34 mouse cellular contexts compared by ENCODE assay signal in the genomic region with DNA sequence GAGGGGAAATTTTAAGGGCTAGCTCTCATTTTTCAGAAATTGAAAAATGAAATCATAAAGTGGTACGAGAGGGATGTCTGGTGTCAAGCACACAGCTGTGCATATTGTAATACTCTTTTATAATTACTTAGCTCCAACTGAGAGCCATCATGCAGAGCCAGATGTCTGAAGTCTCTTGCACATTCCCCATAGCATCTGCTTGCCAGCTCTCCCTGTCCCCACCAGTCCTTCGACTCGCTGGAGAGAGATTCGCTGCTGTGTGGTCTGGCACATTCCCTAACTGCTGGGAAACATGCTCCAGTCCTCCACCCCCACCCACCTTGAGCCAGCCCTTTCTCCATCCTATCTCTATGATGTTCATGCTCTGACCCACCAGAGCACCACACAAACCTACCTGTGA. TPM values are rescaled to one million over a fixed set of nuclear protein-coding genes. Genes with fewer than 3 reads are reported as not detected.
DNase-seq lines count a peak whose midpoint lies in the region; ATAC-seq and TF ChIP-seq lines count a peak whose summit lies in the region.
"Had no signal": no experiment of that assay in that cellular context is flagged by ENCODE, and none has a peak within 500 bp of the region (broad histone marks: within the 10 kb centered on the region; RNA-seq: fewer than 3 reads in every experiment).

No protein-coding gene starts in this region.

- H3K36me3 ChIP-seq in hindbrain, postnatal 0 days (ENCODE audit: insufficient read depth, low read length) = no peaks in the 10 kb centered on the region
- no peaks in the 10 kb centered on the region for H3K36me3 ChIP-seq in hindbrain, embryonic 12.5 days
- no peaks in the 10 kb centered on the region for H3K36me3 ChIP-seq in embryonic facial prominence, embryonic 15.5 days
- H3K36me3 ChIP-seq: forebrain, embryonic 10.5 days; forebrain, embryonic 15.5 days; hindbrain, embryonic 13.5 days; limb, embryonic 13.5 days; midbrain, embryonic 10.5 days; midbrain, embryonic 15.5 days; neural tube, embryonic 13.5 days had no signal

- H3K27ac ChIP-seq in hindbrain, postnatal 0 days = no peak overlapping the region
- H3K27ac ChIP-seq in hindbrain, embryonic 12.5 days = no peak overlapping the region
- no peak overlapping the region for H3K27ac ChIP-seq in embryonic facial prominence, embryonic 15.5 days (replicated peaks)
- H3K27ac ChIP-seq: forebrain, embryonic 10.5 days; forebrain, embryonic 15.5 days; hindbrain, embryonic 13.5 days; left cerebral cortex, adult 2 months; limb, embryonic 13.5 days; midbrain, embryonic 10.5 days; midbrain, embryonic 15.5 days; neural tube, embryonic 13.5 days had no signal

- H3K9ac ChIP-seq in hindbrain, postnatal 0 days (replicated peaks; ENCODE audit: low read length) = no peak overlapping the region
- H3K9ac ChIP-seq in hindbrain, embryonic 12.5 days = no peak overlapping the region
- no peak overlapping the region for H3K9ac ChIP-seq in embryonic facial prominence, embryonic 15.5 days
- H3K9ac ChIP-seq: forebrain, embryonic 15.5 days; hindbrain, embryonic 13.5 days; limb, embryonic 13.5 days; midbrain, embryonic 15.5 days; neural tube, embryonic 13.5 days had no signal

- no peaks in the 10 kb centered on the region for H3K4me1 ChIP-seq in hindbrain, postnatal 0 days (ENCODE audit: insufficient read depth, low read length)
- H3K4me1 ChIP-seq in hindbrain, embryonic 12.5 days = no peaks in the 10 kb centered on the region
- H3K4me1 ChIP-seq in embryonic facial prominence, embryonic 15.5 days = no peaks in the 10 kb centered on the region
- H3K4me1 ChIP-seq: hindbrain, embryonic 13.5 days; limb, embryonic 13.5 days had no signal

- no peak for ATAC-seq in hindbrain, postnatal 0 days
- no peak for ATAC-seq in hindbrain, embryonic 12.5 days (ENCODE audit: low FRiP score)
- ATAC-seq in embryonic facial prominence, embryonic 15.5 days (ENCODE audit: insufficient number of reproducible peaks, low FRiP score, low TSS enrichment, low read depth) = 0 out of 2 replicates have a peak, but pooled peaks have one; percentile 34
- ATAC-seq: forebrain, embryonic 15.5 days; inflammation-experienced regulatory T-cells, adult 6 months; midbrain, embryonic 15.5 days had no signal

- H3K4me2 ChIP-seq in hindbrain, postnatal 0 days (ENCODE audit: low read depth, low read length) = no peak overlapping the region
- H3K4me2 ChIP-seq in hindbrain, embryonic 12.5 days (replicated peaks) = no peak overlapping the region
- H3K4me2 ChIP-seq in embryonic facial prominence, embryonic 15.5 days (replicated peaks) = no peak overlapping the region
- H3K4me2 ChIP-seq: forebrain, embryonic 15.5 days; hindbrain, embryonic 13.5 days; limb, embryonic 13.5 days; liver, embryonic 11.5 days; midbrain, embryonic 15.5 days; neural tube, embryonic 13.5 days had no signal

- no peak for TF ChIP-seq CTCF in hindbrain, postnatal 0 days (IDR thresholded peaks at IDR 0.05; ENCODE audit: low read depth)

- H3K4me3 ChIP-seq in hindbrain, postnatal 0 days (ENCODE audit: low read length) = no peak overlapping the region
- H3K4me3 ChIP-seq in hindbrain, embryonic 12.5 days = no peak overlapping the region
- H3K4me3 ChIP-seq in embryonic facial prominence, embryonic 15.5 days (replicated peaks) = no peak overlapping the region
- H3K4me3 ChIP-seq: forebrain, embryonic 10.5 days; forebrain, embryonic 15.5 days; hindbrain, embryonic 13.5 days; left cerebral cortex, adult 2 months; limb, embryonic 13.5 days; midbrain, embryonic 10.5 days; midbrain, embryonic 15.5 days; myocyte; neural tube, embryonic 13.5 days had no signal

- no peaks in the 10 kb centered on the region for H3K9me3 ChIP-seq in hindbrain, postnatal 0 days (ENCODE audit: low read length)
- no peaks in the 10 kb centered on the region for H3K9me3 ChIP-seq in hindbrain, embryonic 12.5 days (replicated peaks)
- no peaks in the 10 kb centered on the region for H3K9me3 ChIP-seq in embryonic facial prominence, embryonic 15.5 days (replicated peaks)
- H3K9me3 ChIP-seq: forebrain, embryonic 10.5 days; forebrain, embryonic 15.5 days; hindbrain, embryonic 13.5 days; limb, embryonic 13.5 days; midbrain, embryonic 10.5 days; midbrain, embryonic 15.5 days; neural tube, embryonic 13.5 days had no signal

- 50% methylated on average over 4 of the region's 4 CpGs for WGBS in hindbrain, postnatal 0 days
- WGBS in hindbrain, embryonic 12.5 days = 70% methylated on average over 4 of the region's 4 CpGs
- 60% methylated on average over 4 of the region's 4 CpGs for WGBS in embryonic facial prominence, embryonic 15.5 days

- no peaks in the 10 kb centered on the region for H3K27me3 ChIP-seq in hindbrain, postnatal 0 days (ENCODE audit: insufficient read depth, low read length)
- H3K27me3 ChIP-seq in hindbrain, embryonic 12.5 days = no peaks in the 10 kb centered on the region
- H3K27me3 ChIP-seq in embryonic facial prominence, embryonic 15.5 days = peaks cover 4% of the 10 kb centered on the region; the same call in 1 of the 2 replicates
- H3K27me3 ChIP-seq: forebrain, embryonic 15.5 days; hindbrain, embryonic 13.5 days; limb, embryonic 13.5 days; midbrain, embryonic 15.5 days; neural tube, embryonic 13.5 days had no signal

- DNase-seq in hindbrain, postnatal 0 days (ENCODE audit: low spot score) = peak; percentile 18
- DNase-seq in brain, adult 2 months (ENCODE audit: low read depth, low spot score) = peak; percentile 32
- DNase-seq in lung, postnatal 36 days = peak; percentile 14
- DNase-seq in layer of hippocampus, adult 9-11 months = no peak
- DNase-seq in adrenal gland, postnatal 36 days = no peak
- DNase-seq: adrenal gland, postnatal 25 days; B cell, adult 2 months; cerebellum, adult 2 months; cerebellum, postnatal 14 days; heart, postnatal 14 days; kidney, adult 11 months; kidney, postnatal 14 days; right cerebral cortex, postnatal 14 days; thymus, postnatal 14 days had no signal

RNA-seq across cellular contexts. Expression of a gene that starts 15.6 kb away (rescaled TPM):
- 6.8 and 8.2 TPM in 2 replicates for total RNA-seq in hindbrain, postnatal 0 days (2014; rRNA removed)
- 16.8 and 19.9 TPM in 2 replicates for polyA plus RNA-seq in hindbrain, postnatal 0 days (2015; fragmentation: Nextera tagmentation; extraction: Ambion mirVana)
- polyA plus RNA-seq in hindbrain, embryonic 12.5 days (2016; fragmentation: Nextera tagmentation; extraction: Ambion mirVana) = 7.5 and 10.3 TPM in 2 replicates
- polyA plus RNA-seq in embryonic facial prominence, embryonic 15.5 days (2015; fragmentation: Nextera tagmentation; extraction: Ambion mirVana) = not detected in 2 replicates
- total RNA-seq in adrenal gland, postnatal 36 days (2021) = under 1 TPM; 0.10 to 0.30 TPM
- total RNA-seq: adrenal gland, adult 18-20 months; gastrocnemius, adult 8-10 months; heart, adult 8-10 months; heart, postnatal 14 days; megakaryocyte progenitor cell, adult 5-6 weeks had no signal
- polyA plus RNA-seq: gonadal fat pad, adult 2 months; inflammation-experienced regulatory T-cells, adult 6 months; liver, embryonic 16.5 days; myocyte; urinary bladder, adult 2 months had no signal

Comparison
In these comparisons a context has a peak if more than half of its experiments do, and no peak if none do; other contexts are left out.
1. DNase-seq: peak in hindbrain, postnatal 0 days (single experiment), brain, adult 2 months (single experiment) and lung, postnatal 36 days (single experiment); none in layer of hippocampus, adult 9-11 months (single experiment) and adrenal gland, postnatal 36 days (0 of 2).